Mouse (Mus musculus) midbrain, embryonic 14.5 days (tissue): Measurements from ENCODE around the gene Nub1. TPM values are rescaled to one million over a fixed set of nuclear protein-coding genes. Genes with fewer than 3 reads are reported as not detected.

Experiments used
- ATAC-seq: fragments of 200-750 bp; cut with Nextera tagmentation; 2 replicates; pipeline ENCODE4 v1.8.0; 2017; ENCODE audit warnings: moderate number of reproducible peaks, moderate library complexity; ENCODE audit not compliant: low FRiP score, low TSS enrichment
- DNase-seq: peaks from one replicate; pipeline ENCODE4 v3.0.0-alpha.2; 2015
- H3K27ac ChIP-seq: fragments of 300-500 bp; sonication (generic); replicated peaks from 2 replicates; pipeline ENCODE4 v1.5.1; 2014; ENCODE audit warnings: mild to moderate bottlenecking, low read depth, low read length, moderate library complexity
- H3K27me3 ChIP-seq: fragments of 300-500 bp; sonication (generic); 2 replicates; pipeline ENCODE4 v1.6.1; 2014; ENCODE audit warnings: low read length, control low read depth, mixed read lengths; ENCODE audit not compliant: control insufficient read depth, insufficient read depth
- H3K36me3 ChIP-seq: fragments of 300-500 bp; sonication (generic); 2 replicates; pipeline ENCODE4 v1.6.1; 2014; ENCODE audit warnings: low read length, control low read depth; ENCODE audit not compliant: control insufficient read depth, insufficient read depth
- H3K4me1 ChIP-seq: fragments of 300-500 bp; sonication (generic); 2 replicates; pipeline ENCODE4 v1.6.1; 2014; ENCODE audit warnings: mild to moderate bottlenecking, antibody characterized with exemption, low read length, control low read depth; ENCODE audit not compliant: control insufficient read depth, insufficient read depth
- H3K4me2 ChIP-seq: fragments of 300-500 bp; sonication (generic); 2 replicates; pipeline ENCODE4 v1.6.1; 2014; ENCODE audit warnings: mild to moderate bottlenecking, low read length, moderate library complexity
- H3K4me3 ChIP-seq: fragments of 300-500 bp; sonication (generic); replicated peaks from 2 replicates; pipeline ENCODE4 v1.5.1; 2014; ENCODE audit warnings: low read depth, low read length
- H3K9ac ChIP-seq: fragments of 300-500 bp; sonication (generic); replicated peaks from 2 replicates; pipeline ENCODE4 v1.6.1; 2014; ENCODE audit warnings: mild to moderate bottlenecking, low read length, moderate library complexity
- H3K9me3 ChIP-seq: fragments of 300-500 bp; sonication (generic); 2 replicates; pipeline ENCODE4 v1.6.1; 2016; ENCODE audit warnings: low read length, control low read depth, mixed read lengths; ENCODE audit not compliant: control insufficient read depth
- WGBS: fragments of 180-500 bp; shearing (Covaris S2); extraction: QIAGEN DNeasy Blood & Tissue Kit; methylation state at CpG from one replicate; pipeline ENCODE4 v1.1.7; 2014; 5-methylcytosine and 5-hydroxymethylcytosine counted together
- polyA plus RNA-seq: library from polyadenylated mRNA; unstranded; fragments of >200 nt; fragmentation: Nextera tagmentation; extraction: Ambion mirVana; gene quantifications from 2 replicates; pipeline ENCODE4 v1.2.1, GENCODE M21; 2014

Nub1 gene
- polyA plus RNA-seq: 42.3 and 54.1 TPM in 2 replicates

DNA sequence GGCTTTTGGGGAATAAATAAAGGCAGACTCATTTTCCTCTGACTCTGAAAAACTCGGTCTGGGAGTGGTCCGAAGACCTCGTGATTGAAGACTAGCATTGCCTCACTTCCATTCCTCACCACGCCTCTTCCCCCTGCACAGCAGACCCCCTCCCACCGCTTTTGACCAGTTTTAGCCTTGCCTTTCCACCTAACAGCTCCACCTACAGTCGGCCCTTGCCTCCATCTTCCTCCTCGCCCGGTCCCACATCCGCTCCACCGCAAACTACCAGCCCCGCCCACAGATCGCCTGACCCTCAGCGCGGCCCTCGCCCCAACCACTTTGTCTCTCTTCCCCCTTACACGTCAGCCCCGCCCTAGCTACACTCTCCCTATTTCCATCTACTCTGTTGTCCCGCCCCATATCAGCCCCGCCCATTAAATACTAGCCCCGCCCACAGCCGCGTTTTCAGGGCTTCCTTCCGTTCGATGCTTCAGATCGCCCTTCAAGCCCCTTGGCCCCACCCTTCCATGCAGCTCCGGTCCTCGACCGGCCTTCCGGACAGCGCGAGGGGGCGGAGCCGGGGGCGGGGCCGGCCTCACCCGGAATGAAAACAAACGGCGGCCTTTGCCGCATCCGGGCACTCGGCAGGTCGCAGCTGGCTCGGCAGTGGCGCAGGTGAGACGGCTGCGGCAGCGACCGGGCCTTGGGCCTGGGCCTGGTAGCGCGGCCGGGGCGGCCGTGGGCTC lies at the start of gene Nub1:
Gene Nub1, plus strand, starts transcription at position 167 of the 728 bp plus-strand sequence.
- DNase-seq (peak; percentile 98), ATAC-seq (peak; percentile 97)
- Histone ChIP-seq H3K4me1 (peaks cover 10% of the 10 kb centered on the region; the same call in 1 of the 2 replicates), H3K27ac (peak within 1 kb of the TSS; percentile 86), H3K4me3 (peak within 1 kb of the TSS; percentile 82), H3K4me2 (peak within 1 kb of the TSS; percentile 58), H3K36me3 (peaks cover 16% of the 10 kb centered on the region), H3K27me3 (no peaks in the 10 kb centered on the region), H3K9ac (peak within 1 kb of the TSS; percentile 80), H3K9me3 (no peaks in the 10 kb centered on the region)
- WGBS: under 1% methylated on average over 53 of the region's 53 CpGs

DNA sequence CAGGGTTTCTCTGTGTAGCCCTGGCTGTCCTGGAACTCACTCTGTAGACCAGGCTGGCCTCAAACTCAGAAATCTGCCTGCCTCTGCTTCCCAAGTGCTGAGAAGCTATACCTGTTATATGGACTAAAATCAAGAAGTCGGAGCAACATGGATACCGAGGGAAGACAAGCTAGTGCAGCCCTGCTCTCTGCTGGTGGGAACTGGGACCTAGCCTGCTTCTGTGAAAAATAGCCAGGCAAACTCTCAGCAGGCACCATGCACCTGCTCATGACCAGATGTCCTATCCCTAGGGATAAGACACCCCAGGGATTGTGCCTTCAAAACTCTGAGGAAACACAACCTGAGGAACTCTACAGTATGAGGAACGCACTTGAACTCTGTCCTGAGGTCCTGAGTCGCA lies 48.3 kb upstream of the Nub1 start:
- Histone ChIP-seq H3K4me1 (peaks cover 5% of the 10 kb centered on the region; the same call in 1 of the 2 replicates), H3K27me3 (no peaks in the 10 kb centered on the region), H3K9me3 (no peaks in the 10 kb centered on the region), H3K4me2 (no peak overlapping the region), H3K4me3 (no peak overlapping the region), H3K27ac (no peak overlapping the region), H3K36me3 (no peaks in the 10 kb centered on the region), H3K9ac (no peak overlapping the region)
- ATAC-seq: no peak
- peak; percentile 26 for DNase-seq
- WGBS: 75% methylated on average over 4 of the region's 4 CpGs

DNA sequence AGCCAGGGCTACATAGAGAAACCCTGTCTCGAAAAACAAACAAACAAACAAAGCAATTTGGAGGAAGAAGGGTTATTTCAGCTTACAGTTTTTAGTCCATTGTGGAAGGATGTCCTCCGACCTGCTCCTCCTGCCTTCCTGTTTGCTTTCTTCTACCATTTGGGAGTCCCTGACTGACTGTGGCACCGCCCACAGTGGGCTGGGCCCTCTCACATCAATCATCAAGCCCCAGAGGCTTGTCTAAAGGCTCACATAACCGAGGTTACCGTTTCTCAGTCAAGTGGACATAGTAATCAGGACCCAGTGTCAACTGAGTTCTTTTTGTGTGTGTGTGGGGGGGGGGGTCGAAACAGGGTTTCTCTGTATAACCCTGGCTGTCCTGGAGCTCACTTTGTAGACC lies 47.2 kb upstream of the Nub1 start:
- H3K9me3 ChIP-seq: no peaks in the 10 kb centered on the region
- H3K36me3 ChIP-seq: no peaks in the 10 kb centered on the region
- no peak overlapping the region for H3K4me2 ChIP-seq
- WGBS: 71% methylated on average over 6 of the region's 6 CpGs
- peaks cover 5% of the 10 kb centered on the region; the same call in 1 of the 2 replicates for H3K4me1 ChIP-seq
- H3K4me3 ChIP-seq: no peak overlapping the region
- no peak for ATAC-seq
- H3K9ac ChIP-seq: no peak overlapping the region
- H3K27ac ChIP-seq: no peak overlapping the region
- no peaks in the 10 kb centered on the region for H3K27me3 ChIP-seq
- DNase-seq: no peak

DNA sequence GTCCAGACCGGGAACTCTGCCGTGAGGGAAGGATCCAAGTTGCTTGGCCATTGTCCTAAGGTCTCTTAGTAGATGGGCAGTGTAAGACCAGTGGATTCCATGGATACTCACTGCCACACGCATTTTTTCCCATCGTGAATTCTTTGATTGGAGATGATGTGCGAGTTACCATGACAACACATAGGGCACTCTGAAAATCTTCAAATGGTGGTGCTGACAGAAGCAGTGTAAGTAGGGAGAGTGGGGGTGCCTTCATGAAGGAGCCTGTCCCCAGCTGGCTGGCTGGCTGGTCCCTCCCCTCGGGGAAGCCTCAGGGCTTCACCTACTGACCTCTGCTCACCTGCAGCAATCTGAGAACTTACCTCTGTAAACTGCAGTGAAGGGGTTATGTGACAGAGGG lies 46.3 kb upstream of the Nub1 start:
- no peaks in the 10 kb centered on the region for H3K36me3 ChIP-seq
- 63% methylated on average over 6 of the region's 6 CpGs for WGBS
- H3K9me3 ChIP-seq: no peaks in the 10 kb centered on the region
- peaks cover 5% of the 10 kb centered on the region; the same call in 1 of the 2 replicates for H3K4me1 ChIP-seq
- DNase-seq: peak; percentile 62
- no peaks in the 10 kb centered on the region for H3K27me3 ChIP-seq
- no peak overlapping the region for H3K27ac ChIP-seq
- 0 out of 2 replicates have a peak, but pooled peaks have one; percentile 34 for ATAC-seq
- H3K9ac ChIP-seq: no peak overlapping the region
- H3K4me3 ChIP-seq: no peak overlapping the region
- no peak overlapping the region for H3K4me2 ChIP-seq

DNA sequence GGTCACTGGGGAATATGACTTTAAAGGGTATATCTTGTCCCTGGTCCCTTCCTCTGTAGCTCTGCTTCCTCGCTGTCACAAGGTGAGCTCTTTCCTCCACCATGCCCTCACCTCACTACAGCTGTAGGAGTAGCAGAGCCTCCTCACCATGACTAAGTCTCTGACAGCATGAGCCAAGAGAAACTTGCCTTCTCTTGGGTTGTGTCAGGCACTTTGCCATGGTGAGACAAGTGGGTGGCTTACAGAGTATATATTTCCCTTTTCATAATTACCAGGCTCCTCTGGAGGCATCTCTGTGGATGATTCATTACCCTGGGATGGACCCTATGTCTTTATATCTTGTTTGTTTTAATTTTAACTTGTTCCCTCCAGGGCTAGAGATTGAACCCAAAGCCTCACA lies 39.9 kb upstream of the Nub1 start:
- 88% methylated on average over 1 of the region's 1 CpGs for WGBS
- no peak for ATAC-seq
- no peaks in the 10 kb centered on the region for H3K4me1 ChIP-seq
- H3K4me2 ChIP-seq: no peak overlapping the region
- H3K36me3 ChIP-seq: no peaks in the 10 kb centered on the region
- H3K9me3 ChIP-seq: no peaks in the 10 kb centered on the region
- H3K27me3 ChIP-seq: no peaks in the 10 kb centered on the region
- no peak overlapping the region for H3K4me3 ChIP-seq
- H3K27ac ChIP-seq: no peak overlapping the region
- H3K9ac ChIP-seq: no peak overlapping the region
- no peak for DNase-seq

DNA sequence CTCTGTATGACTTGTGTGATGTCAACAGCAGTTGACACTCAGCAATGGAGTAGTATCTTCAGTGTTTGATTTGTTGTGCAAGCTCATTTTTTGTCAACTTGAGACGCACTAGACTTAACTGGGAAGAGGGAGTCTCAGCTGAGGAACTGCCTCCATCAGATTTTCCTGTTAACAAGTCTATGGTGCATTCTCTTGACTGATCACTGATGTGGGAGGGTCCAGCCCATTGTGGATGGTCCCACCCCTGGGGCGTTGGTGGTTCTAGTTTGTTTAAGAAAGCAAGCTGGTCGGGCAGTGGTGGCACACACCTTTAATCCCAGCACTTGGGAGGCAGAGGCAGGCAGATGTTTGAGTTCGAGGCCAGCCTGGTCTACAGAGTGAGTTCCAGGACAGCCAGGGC lies 36.1 kb upstream of the Nub1 start:
- Histone ChIP-seq H3K36me3 (no peaks in the 10 kb centered on the region), H3K27ac (no peak overlapping the region), H3K27me3 (no peaks in the 10 kb centered on the region), H3K4me2 (no peak overlapping the region), H3K9me3 (no peaks in the 10 kb centered on the region), H3K4me3 (no peak overlapping the region), H3K9ac (no peak overlapping the region), H3K4me1 (no peaks in the 10 kb centered on the region)
- DNase-seq: no peak
- no peak for ATAC-seq
- WGBS: 63% methylated on average over 4 of the region's 4 CpGs

DNA sequence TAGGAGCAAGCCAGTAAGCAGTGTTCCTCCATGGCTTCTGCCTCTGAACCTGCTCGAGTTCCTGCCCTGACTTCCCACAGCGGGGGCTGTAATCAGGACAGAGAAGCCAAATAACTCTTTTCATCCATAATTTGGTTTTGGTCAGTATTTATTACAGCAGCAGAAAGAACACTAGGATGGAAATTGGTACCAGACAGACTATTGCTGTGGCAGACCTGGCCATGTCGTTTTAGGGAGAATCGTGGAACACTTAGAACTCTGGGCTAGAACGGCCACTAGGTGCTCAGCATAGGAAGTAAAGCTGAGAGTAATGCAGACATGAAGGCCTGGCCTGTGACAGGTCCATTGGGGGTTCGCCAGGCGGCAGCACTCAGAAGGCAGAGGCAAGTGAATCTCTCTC lies 35.6 kb upstream of the Nub1 start:
- no peak for DNase-seq
- Histone ChIP-seq H3K27me3 (no peaks in the 10 kb centered on the region), H3K9ac (no peak overlapping the region), H3K9me3 (no peaks in the 10 kb centered on the region), H3K36me3 (no peaks in the 10 kb centered on the region), H3K4me3 (no peak overlapping the region), H3K4me1 (no peaks in the 10 kb centered on the region), H3K27ac (no peak overlapping the region), H3K4me2 (no peak overlapping the region)
- 84% methylated on average over 7 of the region's 7 CpGs for WGBS
- ATAC-seq: no peak

DNA sequence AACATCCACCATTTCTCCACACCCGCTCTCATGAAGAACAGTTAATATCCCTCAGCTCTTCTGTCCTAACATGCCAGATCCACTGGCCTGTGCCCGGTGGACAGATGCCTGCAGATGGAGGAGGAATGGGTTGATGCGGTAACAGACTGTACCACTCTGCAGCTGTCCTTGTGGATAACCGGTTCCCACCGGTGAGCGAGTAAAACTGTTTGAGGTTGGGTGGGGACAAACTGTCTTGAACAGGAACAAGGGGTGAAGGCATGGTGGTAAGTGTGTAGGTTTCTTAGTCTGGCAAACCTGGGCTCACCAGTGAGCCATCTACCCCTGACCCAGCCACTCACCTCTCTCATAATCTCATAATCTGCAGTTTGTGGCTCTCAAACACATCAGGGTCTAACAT lies 34.0 kb upstream of the Nub1 start:
- H3K27ac ChIP-seq: no peak overlapping the region
- ATAC-seq: no peak
- H3K9ac ChIP-seq: no peak overlapping the region

More for the DNA sequence above, 34.0 kb upstream of the Nub1 start:
- Histone ChIP-seq H3K4me2 (no peak overlapping the region), H3K4me3 (no peak overlapping the region), H3K4me1 (no peaks in the 10 kb centered on the region), H3K36me3 (no peaks in the 10 kb centered on the region), H3K9me3 (no peaks in the 10 kb centered on the region), H3K27me3 (no peaks in the 10 kb centered on the region)
- no peak for DNase-seq
- WGBS: 86% methylated on average over 6 of the region's 6 CpGs
